Mouse (Mus musculus) left cerebral cortex, postnatal 14 days (tissue): ENCODE results near the gene Flt1. TPM values are rescaled to one million over a fixed set of nuclear protein-coding genes. Genes with fewer than 3 reads are reported as not detected.

Experiments
- total RNA-seq, 2 experiments: library from RNA; stranded (reverse); gene quantifications; 2 replicates each; pipeline ENCODE4 v1.2.3; 2021

Gene Flt1
- total RNA-seq, 2 experiments from 2014 or later, result 28.9 to 35.8 TPM

Other genes with a start within 250 kb of the Flt1 start
- gene Pomp, start 134.4 kb upstream of the Flt1 start, total RNA-seq, result 100 to 1,000 TPM; 151 to 156 TPM
- gene Slc46a3, start 168.8 kb upstream of the Flt1 start, total RNA-seq, result 1 to 10 TPM; 5.7 to 7.3 TPM
- 10 to 100 TPM; 37.7 to 45.7 TPM for gene Mtus2, start 231.3 kb upstream of the Flt1 start, total RNA-seq